Mouse (Mus musculus): ENCODE data around the gene Slc25a21.

Gene Slc25a21

GRCm38 (mm10) chr12:57184401-57185147 is 12.7 kb downstream of the Slc25a21 start:
- no peak for DNase-seq

- DNase-seq, result no peak
Measured at GRCm38 (mm10) chr12:57179465-57180188, 17.6 kb downstream of the Slc25a21 start.

GRCm38 (mm10) chr12:57178818-57179217 is 18.5 kb downstream of the Slc25a21 start:
- DNase-seq, result no peak

- no peak for DNase-seq
Measured at GRCm38 (mm10) chr12:57163294-57163693, 34.0 kb downstream of the Slc25a21 start.

GRCm38 (mm10) chr12:57162840-57163239 is 34.4 kb downstream of the Slc25a21 start:
- DNase-seq, result no peak

- no peak for DNase-seq
Measured at GRCm38 (mm10) chr12:57159904-57160303, 37.4 kb downstream of the Slc25a21 start.

GRCm38 (mm10) chr12:57158266-57158665 is 39.0 kb downstream of the Slc25a21 start:
- DNase-seq, result no peak

- DNase-seq, result no peak
Measured at GRCm38 (mm10) chr12:57138937-57139336, 58.3 kb downstream of the Slc25a21 start.

GRCm38 (mm10) chr12:57137809-57138208 is 59.5 kb downstream of the Slc25a21 start:
- DNase-seq, result no peak

GRCm38 (mm10) chr12:57118602-57119001 is 78.7 kb downstream of the Slc25a21 start:
- DNase-seq, result no peak

- DNase-seq, result no peak
Measured at GRCm38 (mm10) chr12:57115516-57115915, 81.8 kb downstream of the Slc25a21 start.

GRCm38 (mm10) chr12:57109363-57109762 is 87.9 kb downstream of the Slc25a21 start:
- DNase-seq, result no peak

- DNase-seq, result no peak
Measured at GRCm38 (mm10) chr12:57102322-57102721, 95.0 kb downstream of the Slc25a21 start.

GRCm38 (mm10) chr12:57100549-57100948 is 96.7 kb downstream of the Slc25a21 start:
- DNase-seq, result no peak

- peak in 1 of 2 experiments; percentile 31 for DNase-seq
Measured at GRCm38 (mm10) chr12:57099066-57099465, 98.2 kb downstream of the Slc25a21 start.

GRCm38 (mm10) chr12:57098371-57098770 is 98.9 kb downstream of the Slc25a21 start:
- no peak for DNase-seq

- DNase-seq, result no peak
Measured at GRCm38 (mm10) chr12:57093107-57093506, 104.2 kb downstream of the Slc25a21 start.

- DNase-seq, result no peak
Measured at GRCm38 (mm10) chr12:57084519-57084918, 112.8 kb downstream of the Slc25a21 start.

GRCm38 (mm10) chr12:57083533-57083932 is 113.7 kb downstream of the Slc25a21 start:
- DNase-seq, result no peak

GRCm38 (mm10) chr12:57076606-57077005 is 120.7 kb downstream of the Slc25a21 start:
- DNase-seq, result no peak

- DNase-seq, result no peak
Measured at GRCm38 (mm10) chr12:57072616-57073015, 124.7 kb downstream of the Slc25a21 start.

GRCm38 (mm10) chr12:57068607-57069006 is 128.7 kb downstream of the Slc25a21 start:
- no peak for DNase-seq

- DNase-seq, result no peak
Measured at GRCm38 (mm10) chr12:57019737-57020136, 177.5 kb downstream of the Slc25a21 start.

- no peak for DNase-seq
Measured at GRCm38 (mm10) chr12:57016845-57017244, 180.4 kb downstream of the Slc25a21 start.

Measured in kidney, postnatal 25 days (tissue).